Mouse (Mus musculus): ENCODE results near the gene Klk5. TPM values are rescaled to one million over a fixed set of nuclear protein-coding genes. Genes with fewer than 3 reads are reported as not detected.

The Klk5 gene
- total RNA-seq, 2 experiments from 2014 or later: not detected

GRCm38 (mm10) chr7:43873674-43874073, 31.9 kb downstream of the Klk5 start:
- DNase-seq (ENCODE audit: low spot score in 2 of 2): no peak
- intact Hi-C loops (cut with DNase I): loop anchor here (10.0 kb wide), 1 partner anchor 89 kb away; the partner anchor contains the start of gene Klk10

- intact Hi-C loops (cut with DNase I): loop anchor here (10.0 kb wide), 1 partner anchor 90 kb away; the partner anchor contains the start of gene Klk10
- DNase-seq (ENCODE audit: low spot score in 2 of 2): no peak
Measured at GRCm38 (mm10) chr7:43874868-43875375, 33.2 kb downstream of the Klk5 start.

GRCm38 (mm10) chr7:43876444-43876843, 34.7 kb downstream of the Klk5 start:
- DNase-seq (ENCODE audit: low spot score in 2 of 2): no peak
- intact Hi-C loops (cut with DNase I): loop anchor here (10.0 kb wide), 1 partner anchor 92 kb away; the partner anchor contains the start of gene Klk10

- no peak for DNase-seq (ENCODE audit: low spot score in 2 of 2)
- intact Hi-C loops (cut with DNase I): loop anchor here (10.0 kb wide), 1 partner anchor 93 kb away; the partner anchor contains the start of gene Klk10
Measured at GRCm38 (mm10) chr7:43878281-43878680, 36.5 kb downstream of the Klk5 start.

GRCm38 (mm10) chr7:43880912-43881311, 39.1 kb downstream of the Klk5 start, which contains the start of gene Klk4:
TSS of gene Klk4 (plus strand) at chr7:43881160.
- intact Hi-C loops (cut with DNase I): no loop called here
- DNase-seq (ENCODE audit: low spot score in 2 of 2): no peak

DNA sequence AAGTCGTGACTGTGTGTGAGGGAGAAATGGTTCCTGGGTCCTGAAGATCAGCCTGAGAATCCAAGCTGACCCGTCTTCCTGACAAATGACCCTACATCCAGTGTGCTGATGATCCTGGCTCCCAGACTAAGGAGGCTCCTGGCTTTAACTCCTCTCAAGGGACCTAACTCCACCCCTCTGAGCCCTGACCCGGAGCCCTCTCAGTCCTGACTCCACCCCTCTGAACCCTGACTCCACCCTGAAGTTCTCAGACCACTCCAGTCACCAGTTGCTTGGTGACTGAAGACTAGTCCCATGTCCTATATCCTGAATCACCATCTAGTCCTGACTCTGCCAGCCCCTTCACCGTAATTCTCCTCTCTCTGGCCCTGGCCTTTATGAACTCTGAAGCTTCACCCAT, 40.6 kb downstream of the Klk5 start:
- no peak for DNase-seq (ENCODE audit: low spot score in 2 of 2)
- intact Hi-C loops (cut with DNase I): no loop called here

- intact Hi-C loops (cut with DNase I): no loop called here
Measured at GRCm38 (mm10) chr7:43882811-43883210, 41.0 kb downstream of the Klk5 start.

GRCm38 (mm10) chr7:43883547-43883946, 41.8 kb downstream of the Klk5 start:
- DNase-seq (ENCODE audit: low spot score in 2 of 2): peak; percentile 17
- intact Hi-C loops (cut with DNase I): no loop called here

More at GRCm38 (mm10) chr7:43882811-43883210, 41.0 kb downstream of the Klk5 start:
- DNase-seq (ENCODE audit: low spot score in 2 of 2): no peak

DNA sequence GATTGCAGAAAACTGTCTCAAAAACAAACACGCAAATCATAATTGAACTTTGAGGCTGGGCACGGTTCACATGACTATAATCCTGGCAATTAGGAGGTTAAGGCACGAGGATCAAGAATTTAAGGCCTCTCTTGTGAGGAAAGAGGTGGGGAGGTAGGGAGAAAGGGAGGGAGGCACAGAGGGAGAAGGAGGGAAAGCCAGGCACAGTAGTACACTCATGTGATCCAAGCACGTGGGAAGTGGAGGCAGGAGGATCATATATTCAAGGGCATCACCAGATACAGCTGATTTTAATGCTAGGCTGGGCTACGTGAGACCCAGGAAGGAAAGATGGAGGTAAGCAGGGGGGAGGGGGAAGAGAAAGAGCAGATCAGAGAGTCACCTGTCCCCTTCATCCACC, 49.6 kb downstream of the Klk5 start:
- intact Hi-C loops (cut with DNase I): no loop called here
- no peak for DNase-seq (ENCODE audit: low spot score in 2 of 2)

GRCm38 (mm10) chr7:43891788-43892187, 50.0 kb downstream of the Klk5 start:
- intact Hi-C loops (cut with DNase I): no loop called here

DNA sequence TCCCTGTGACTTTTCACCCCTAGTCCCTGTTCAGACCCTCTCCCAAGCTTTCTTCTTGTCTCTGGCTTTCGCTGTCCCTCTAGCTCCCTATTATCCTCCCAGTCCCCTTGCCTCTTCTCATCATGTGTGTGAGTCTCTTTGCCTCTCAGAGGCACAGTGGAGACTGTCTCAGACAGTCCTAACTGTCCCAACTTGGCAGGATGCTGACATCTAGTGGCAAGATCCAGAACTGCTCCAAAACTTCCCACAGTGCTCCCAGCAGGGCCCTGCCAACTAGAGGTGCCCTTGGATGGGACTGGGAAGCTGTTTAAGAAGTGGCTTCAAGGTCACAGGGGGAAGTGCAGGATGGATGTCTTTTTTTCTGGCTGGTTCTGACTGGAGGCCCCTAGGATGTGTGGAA, 53.1 kb downstream of the Klk5 start:
- intact Hi-C loops (cut with DNase I): loop anchor here (1.0 kb wide), 1 partner anchor 217 kb away; no protein-coding TSS in a partner anchor
- peak; percentile 64 to 83 for DNase-seq (ENCODE audit: low spot score in 2 of 2)

More at GRCm38 (mm10) chr7:43891788-43892187, 50.0 kb downstream of the Klk5 start:
- DNase-seq (ENCODE audit: low spot score in 2 of 2): no peak

Other genes with a start within 250 kb of the Klk5 start
- gene Zfp819, start 234.8 kb upstream of the Klk5 start, total RNA-seq (2021): under 1 TPM in 1 of 2 experiments, not detected in 1; 0.43 TPM
- not detected for gene Ceacam18, start 207.3 kb upstream of the Klk5 start, total RNA-seq (2021)
- 1 to 10 TPM in 1 of 2 experiments, under 1 TPM in 1; 1.00 to 1.4 TPM for gene Siglece, start 181.8 kb upstream of the Klk5 start, total RNA-seq (2021)
- 1 to 10 TPM; 8.3 to 8.7 TPM for gene Ctu1, start 170.0 kb upstream of the Klk5 start, total RNA-seq (2021)
- gene Klk14, start 151.6 kb upstream of the Klk5 start, total RNA-seq (2021): not detected
- gene Klk13, start 129.4 kb upstream of the Klk5 start, total RNA-seq (2021): not detected
- not detected for gene Klk12, start 73.1 kb upstream of the Klk5 start, total RNA-seq (2021)
- gene Klk11, start 67.4 kb upstream of the Klk5 start, total RNA-seq (2021): not detected
- not detected for gene Klk10, start 60.9 kb upstream of the Klk5 start, total RNA-seq (2021)
- not detected for gene Klk9, start 50.1 kb upstream of the Klk5 start, total RNA-seq (2021)
- 1 to 10 TPM; 1.3 to 3.6 TPM for gene Klk8, start 44.4 kb upstream of the Klk5 start, total RNA-seq (2021)
- gene Klk7, start 30.7 kb upstream of the Klk5 start, total RNA-seq (2021): not detected
- 1 to 10 TPM; 1.0 to 1.8 TPM for gene Klk6, start 17.5 kb upstream of the Klk5 start, total RNA-seq (2021)
- not detected for gene Klk4, start 39.2 kb downstream of the Klk5 start, total RNA-seq (2021)
- gene Klk15, start 91.8 kb downstream of the Klk5 start, total RNA-seq (2021): not detected
- gene Klk1b8, start 108.7 kb downstream of the Klk5 start, total RNA-seq (2021): not detected
- gene Klk1b1, start 124.8 kb downstream of the Klk5 start, total RNA-seq (2021): not detected
- gene Klk1b9, start 134.1 kb downstream of the Klk5 start, total RNA-seq (2021): not detected
- gene Klk1b11, start 153.9 kb downstream of the Klk5 start, total RNA-seq (2021): not detected
- gene Klk1b26, start 170.2 kb downstream of the Klk5 start, total RNA-seq (2021): not detected
- not detected for gene Klk1b27, start 210.3 kb downstream of the Klk5 start, total RNA-seq (2021)

Data from left cerebral cortex, postnatal 36 days (tissue).